ENCODE assay signal across 24 mouse cellular contexts in the genomic region with DNA sequence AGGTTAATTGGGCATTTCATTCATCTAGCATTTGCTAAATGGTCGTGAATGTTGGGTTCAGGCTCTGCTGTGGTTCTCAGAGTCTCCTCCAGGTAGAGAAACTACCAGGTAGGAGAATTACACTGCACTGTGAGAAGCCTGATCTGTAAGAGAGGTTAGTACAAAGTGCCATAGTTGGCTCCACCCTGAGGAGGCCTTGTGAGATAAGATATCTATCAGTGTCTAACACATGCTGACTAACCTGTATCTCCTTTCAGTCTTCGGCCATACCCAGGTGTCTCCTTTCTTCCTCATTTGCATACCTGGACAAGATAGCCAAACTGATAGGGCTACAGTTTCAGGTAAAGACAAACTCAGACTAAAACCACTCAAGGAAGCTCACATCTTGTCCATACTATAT. TPM values are rescaled to one million over a fixed set of nuclear protein-coding genes. Genes with fewer than 3 reads are reported as not detected.
DNase-seq lines count a peak whose midpoint lies in the region; ATAC-seq and TF ChIP-seq lines count a peak whose summit lies in the region.
"Had no signal": no experiment of that assay in that cellular context is flagged by ENCODE, and none has a peak within 500 bp of the region (broad histone marks: within the 10 kb centered on the region; RNA-seq: fewer than 3 reads in every experiment).

No protein-coding gene starts in this region.

- DNase-seq in liver (no peak), MEL (ENCODE audit: low read depth, low spot score) (no peak)
- DNase-seq in heart, postnatal 36 days: no peak
- DNase-seq in natural killer cell, adult 2 months (ENCODE audit: low spot score in 2 of 2): no peak
- DNase-seq: adrenal gland, adult 8-10 months; adrenal gland, postnatal 14 days; adrenal gland, postnatal 36 days; B cell, adult 2 months; cerebellum, adult 11-12 months; cerebellum, adult 2 months; cerebellum, adult 9-10 months; cerebellum, postnatal 10 days; cerebellum, postnatal 25 days had no signal

- no peak overlapping the region for H3K27ac ChIP-seq in liver, embryonic 12.5 days
- no peak overlapping the region for H3K27ac ChIP-seq in MEL (ENCODE audit: control insufficient read depth, low read depth, low read length)
- no peak overlapping the region for H3K27ac ChIP-seq in intestine, embryonic 16.5 days (ENCODE audit: low read length)
- H3K27ac ChIP-seq in small intestine, adult 2 months (ENCODE audit: insufficient read depth, low read depth, low read length): 0 out of 2 replicates have a peak overlapping the region, but pooled peaks have one; percentile 1
- H3K27ac ChIP-seq: embryonic facial prominence, embryonic 10.5 days; embryonic facial prominence, embryonic 12.5 days; forebrain, embryonic 13.5 days; forebrain, embryonic 15.5 days had no signal

- H3K79me2 ChIP-seq in MEL (ENCODE audit: control insufficient read depth, insufficient read depth, low read length, poor library complexity): no peaks in the 10 kb centered on the region

- peaks cover 29% of the 10 kb centered on the region for H3K4me1 ChIP-seq in liver, embryonic 12.5 days
- H3K4me1 ChIP-seq in MEL (ENCODE audit: control insufficient read depth in 1 of 2, insufficient read depth in 2 of 2, low read length in 2 of 2): peaks cover 32 to 35% of the 10 kb centered on the region in 2 experiments
- no peaks in the 10 kb centered on the region for H3K4me1 ChIP-seq in intestine, embryonic 16.5 days (ENCODE audit: control insufficient read depth, insufficient read depth, low read length)
- peaks cover 7% of the 10 kb centered on the region; the same call in 1 of the 2 replicates for H3K4me1 ChIP-seq in small intestine, adult 2 months (ENCODE audit: control insufficient read depth, insufficient read depth, insufficient read length, low read length)
- H3K4me1 ChIP-seq: embryonic facial prominence, embryonic 10.5 days; embryonic facial prominence, embryonic 12.5 days; forebrain, embryonic 13.5 days; forebrain, embryonic 15.5 days had no signal

- H3K27me3 ChIP-seq in liver, embryonic 12.5 days (replicated peaks): no peaks in the 10 kb centered on the region
- H3K27me3 ChIP-seq in MEL (ENCODE audit: control insufficient read depth in 1 of 2, insufficient read depth in 2 of 2, low read length in 2 of 2): no peaks in the 10 kb centered on the region
- no peaks in the 10 kb centered on the region for H3K27me3 ChIP-seq in intestine, embryonic 16.5 days (replicated peaks; ENCODE audit: control insufficient read depth, insufficient read depth, low read length)
- H3K27me3 ChIP-seq in small intestine, adult 2 months (ENCODE audit: control insufficient read depth, insufficient read depth, low read length): no peaks in the 10 kb centered on the region
- H3K27me3 ChIP-seq: CH12.LX; embryonic facial prominence, embryonic 12.5 days; forebrain, embryonic 13.5 days; forebrain, embryonic 15.5 days had no signal

- no peak for TF ChIP-seq RAD21 in MEL (IDR thresholded peaks at IDR 0.05; ENCODE audit: low read depth, low read length)

- intact Hi-C loops in heart, postnatal 36 days (cut with DNase I): no loop called here

- peak; percentile 59; the same call in 1 of the 2 replicates for ATAC-seq in liver, embryonic 12.5 days
- ATAC-seq in intestine, embryonic 16.5 days: peak; percentile 97
- ATAC-seq in megakaryocyte progenitor cell, adult 5-6 weeks (replicated peaks; ENCODE audit: poor library complexity): no peak
- ATAC-seq: CD4-positive, CD25-positive, alpha-beta regulatory T cell, adult 4 months; forebrain, embryonic 13.5 days; forebrain, embryonic 15.5 days had no signal

- peak in 1 of 2 experiments; percentile 34; a peak in 1 of 4 replicates for TF ChIP-seq EP300 in MEL (IDR thresholded peaks at IDR 0.05; ENCODE audit: low read depth in 1 of 2, low read length in 2 of 2)

- H3K9me3 ChIP-seq in liver, embryonic 12.5 days (replicated peaks): no peaks in the 10 kb centered on the region
- H3K9me3 ChIP-seq in MEL (replicated peaks; ENCODE audit: insufficient read depth, low read length): no peaks in the 10 kb centered on the region
- H3K9me3 ChIP-seq in intestine, embryonic 16.5 days (ENCODE audit: control insufficient read depth, low read length): no peaks in the 10 kb centered on the region
- H3K9me3 ChIP-seq: embryonic facial prominence, embryonic 10.5 days; embryonic facial prominence, embryonic 12.5 days; forebrain, embryonic 13.5 days; forebrain, embryonic 15.5 days; G1E had no signal

- TF ChIP-seq CTCF in MEL (IDR thresholded peaks at IDR 0.05 in 2 of 3, conservative IDR thresholded peaks at IDR 0.05 in 1 of 3; ENCODE audit: control insufficient read depth in 1 of 3, insufficient read depth in 1 of 3, low read depth in 2 of 3, low read length in 3 of 3, poor library complexity in 1 of 3, severe bottlenecking in 1 of 3): no peak
- TF ChIP-seq CTCF in small intestine, adult 2 months (IDR thresholded peaks at IDR 0.05; ENCODE audit: extremely low read depth, insufficient read length, insufficient replicate concordance, low read depth, low read length): no peak

- H3K9ac ChIP-seq in liver, embryonic 12.5 days: no peak overlapping the region
- H3K9ac ChIP-seq in MEL (ENCODE audit: control insufficient read depth, low read depth, low read length, poor library complexity, severe bottlenecking): no peak overlapping the region
- H3K9ac ChIP-seq in intestine, embryonic 16.5 days (ENCODE audit: low read depth, low read length): no peak overlapping the region
- H3K9ac ChIP-seq: embryonic facial prominence, embryonic 12.5 days; forebrain, embryonic 13.5 days; forebrain, embryonic 15.5 days had no signal

- H3K4me2 ChIP-seq in liver, embryonic 12.5 days: no peak overlapping the region
- no peak overlapping the region for H3K4me2 ChIP-seq in intestine, embryonic 16.5 days (ENCODE audit: low read depth, low read length)
- H3K4me2 ChIP-seq: embryonic facial prominence, embryonic 12.5 days; forebrain, embryonic 13.5 days; forebrain, embryonic 15.5 days had no signal

- H3K36me3 ChIP-seq in liver, embryonic 12.5 days: peaks cover 26% of the 10 kb centered on the region
- peaks cover 9 to 41% of the 10 kb centered on the region in 2 experiments for H3K36me3 ChIP-seq in MEL (ENCODE audit: control insufficient read depth in 1 of 2, insufficient read depth in 2 of 2, low read length in 2 of 2)
- no peaks in the 10 kb centered on the region for H3K36me3 ChIP-seq in intestine, embryonic 16.5 days (ENCODE audit: control insufficient read depth, insufficient read depth, low read length)
- peaks cover 2% of the 10 kb centered on the region; the same call in 1 of the 2 replicates for H3K36me3 ChIP-seq in small intestine, adult 2 months (ENCODE audit: control insufficient read depth, insufficient read depth, low read length)

- WGBS in liver, embryonic 12.5 days (ENCODE audit: insufficient replicate concordance): 42% methylated on average over 2 of the region's 2 CpGs
- 73% methylated on average over 2 of the region's 2 CpGs for whole genome bisulfite sequencing in intestine, embryonic 16.5 days
- WGBS in small intestine, adult 2 months: 30% methylated on average over 2 of the region's 2 CpGs

- TF ChIP-seq POLR2A in MEL (IDR thresholded peaks at IDR 0.05; ENCODE audit: control insufficient read depth in 1 of 2, insufficient read depth in 1 of 2, low read depth in 1 of 2, low read length in 2 of 2, poor library complexity in 1 of 2): no peak
- TF ChIP-seq POLR2A in small intestine, adult 2 months (IDR thresholded peaks at IDR 0.05; ENCODE audit: low read depth, low read length): no peak

- no peak overlapping the region for H3K4me3 ChIP-seq in liver, embryonic 12.5 days
- H3K4me3 ChIP-seq in MEL (ENCODE audit: control insufficient read depth in 1 of 2, insufficient read depth in 1 of 2, low read depth in 2 of 2, low read length in 2 of 2): no peak overlapping the region
- no peak overlapping the region for H3K4me3 ChIP-seq in intestine, embryonic 16.5 days (ENCODE audit: low read length)
- H3K4me3 ChIP-seq in small intestine, adult 2 months (ENCODE audit: low read depth, low read length): no peak overlapping the region
- H3K4me3 ChIP-seq: embryonic facial prominence, embryonic 10.5 days; embryonic facial prominence, embryonic 12.5 days; forebrain, embryonic 13.5 days; forebrain, embryonic 15.5 days had no signal

RNA-seq across cellular contexts. Expression of gene Pde6d, which starts 19.8 kb away (rescaled TPM):
- polyA plus RNA-seq in liver, embryonic 12.5 days (2016; fragmentation: Nextera tagmentation; extraction: Ambion mirVana): 44.0 and 48.0 TPM in 2 replicates
- total RNA-seq in MEL (2012; rRNA removed): 13.4 and 13.8 TPM in 2 replicates
- 10 to 100 TPM in 1 of 2 experiments, not detected in 1; 79.9 TPM for polyA plus RNA-seq in MEL (2012; ENCODE audit: insufficient read depth in 1 of 2, insufficient read length in 2 of 2, low read depth in 1 of 2, low replicate concordance in 2 of 2, missing spikeins in 1 of 2)
- 35.1 and 35.2 TPM in 2 replicates for polyA plus RNA-seq in intestine, embryonic 16.5 days (2015; fragmentation: Nextera tagmentation; extraction: Ambion mirVana)
- 4.0 and 9.7 TPM in 2 replicates for polyA plus RNA-seq in small intestine, adult 2 months (2012; rRNA removed)
- 10 to 100 TPM; 41.7 to 44.1 TPM for total RNA-seq in heart, postnatal 36 days (2021)
- total RNA-seq in megakaryocyte progenitor cell, adult 5-6 weeks (2015): 60.3 and 71.2 TPM in 2 replicates
- 17.9 and 23.6 TPM in 2 replicates for total RNA-seq in megakaryocyte progenitor cell, adult 5-6 weeks (2017)

RNA-seq across cellular contexts. Expression of gene Cops7b, which starts 20.0 kb away (rescaled TPM):
- 23.4 and 24.3 TPM in 2 replicates for polyA plus RNA-seq in liver, embryonic 12.5 days (2016; fragmentation: Nextera tagmentation; extraction: Ambion mirVana)
- total RNA-seq in MEL (2012; rRNA removed): 34.3 and 36.0 TPM in 2 replicates
- polyA plus RNA-seq in MEL (2012; ENCODE audit: insufficient read depth in 1 of 2, insufficient read length in 2 of 2, low read depth in 1 of 2, low replicate concordance in 2 of 2, missing spikeins in 1 of 2): 10 to 100 TPM in 1 of 2 experiments, not detected in 1; 64.8 TPM
- polyA plus RNA-seq in intestine, embryonic 16.5 days (2015; fragmentation: Nextera tagmentation; extraction: Ambion mirVana): 31.5 and 35.1 TPM in 2 replicates
- polyA plus RNA-seq in small intestine, adult 2 months (2012; rRNA removed): 10.7 and 18.4 TPM in 2 replicates
- 10 to 100 TPM in 1 of 2 experiments, 1 to 10 TPM in 1; 10.0 to 11.2 TPM for total RNA-seq in heart, postnatal 36 days (2021)
- total RNA-seq in megakaryocyte progenitor cell, adult 5-6 weeks (2015): 9.3 and 13.2 TPM in 2 replicates
- 19.5 and 22.7 TPM in 2 replicates for total RNA-seq in megakaryocyte progenitor cell, adult 5-6 weeks (2017)

RNA-seq across cellular contexts. Expression of gene Ptma, which starts 36.1 kb away (rescaled TPM):
- polyA plus RNA-seq in liver, embryonic 12.5 days (2016; fragmentation: Nextera tagmentation; extraction: Ambion mirVana): 1,639 and 1,657 TPM in 2 replicates
- total RNA-seq in MEL (2012; rRNA removed): 3,309 and 3,407 TPM in 2 replicates
- 1,000 to 10,000 TPM; 2,419 to 4,891 TPM for polyA plus RNA-seq in MEL (2012; ENCODE audit: insufficient read depth in 1 of 2, insufficient read length in 2 of 2, low read depth in 1 of 2, low replicate concordance in 2 of 2, missing spikeins in 1 of 2)
- 1,684 and 1,813 TPM in 2 replicates for polyA plus RNA-seq in intestine, embryonic 16.5 days (2015; fragmentation: Nextera tagmentation; extraction: Ambion mirVana)
- 212 and 749 TPM in 2 replicates for polyA plus RNA-seq in small intestine, adult 2 months (2012; rRNA removed)
- total RNA-seq in heart, postnatal 36 days (2021): 100 to 1,000 TPM; 202 to 234 TPM
- total RNA-seq in megakaryocyte progenitor cell, adult 5-6 weeks (2015): 6,310 and 6,455 TPM in 2 replicates
- 6,827 and 7,265 TPM in 2 replicates for total RNA-seq in megakaryocyte progenitor cell, adult 5-6 weeks (2017)
